Mouse (Mus musculus) erythroblast, adult 5-6 weeks (primary cell): Measurements from ENCODE around the gene Tff2. TPM values are rescaled to one million over a fixed set of nuclear protein-coding genes. Genes with fewer than 3 reads are reported as not detected.

Experiments
- total RNA-seq, 2 experiments: library from RNA; stranded (forward) in 1 of 2; stranded (reverse) in 1 of 2; fragments of 150-400 nt in 1 of 2; fragments of 200-764, 138-1000 nt in 1 of 2; gene quantifications; 2 replicates each; pipeline versions ENCODE4 v1.2.3 to v1.2.4; 2015 to 2017; ENCODE audit warnings: low replicate concordance in 2 of 2

The Tff2 gene
- total RNA-seq, 2 experiments from 2014 or later, result not detected

Other genes starting within 250 kb of the Tff2 start
- not detected in 2 replicates for gene Glp1r, start 242.5 kb downstream of the Tff2 start, total RNA-seq (2015; ENCODE audit: low replicate concordance)
- not detected in 2 replicates for gene Glp1r, start 242.5 kb downstream of the Tff2 start, total RNA-seq (2017; ENCODE audit: low replicate concordance)
- gene Umodl1, start 189.6 kb downstream of the Tff2 start, total RNA-seq (2015; ENCODE audit: low replicate concordance), result not detected in 2 replicates
- not detected in 2 replicates for gene Umodl1, start 189.6 kb downstream of the Tff2 start, total RNA-seq (2017; ENCODE audit: low replicate concordance)
- 2.9 and 3.1 TPM in 2 replicates for gene Abcg1, start 86.6 kb downstream of the Tff2 start, total RNA-seq (2015; ENCODE audit: low replicate concordance)
- gene Abcg1, start 86.6 kb downstream of the Tff2 start, total RNA-seq (2017; ENCODE audit: low replicate concordance), result 3.3 and 5.5 TPM in 2 replicates
- not detected in 2 replicates for gene Tff3, start 14.6 kb downstream of the Tff2 start, total RNA-seq (2015; ENCODE audit: low replicate concordance)
- not detected in 2 replicates for gene Tff3, start 14.6 kb downstream of the Tff2 start, total RNA-seq (2017; ENCODE audit: low replicate concordance)
- not detected in 2 replicates for gene Tff1, start 21.0 kb upstream of the Tff2 start, total RNA-seq (2015; ENCODE audit: low replicate concordance)
- gene Tff1, start 21.0 kb upstream of the Tff2 start, total RNA-seq (2017; ENCODE audit: low replicate concordance), result not detected in 2 replicates
- gene Tmprss3, start 54.7 kb upstream of the Tff2 start, total RNA-seq (2015; ENCODE audit: low replicate concordance), result not detected in 2 replicates
- not detected in 2 replicates for gene Tmprss3, start 54.7 kb upstream of the Tff2 start, total RNA-seq (2017; ENCODE audit: low replicate concordance)
- gene Ubash3a, start 63.6 kb upstream of the Tff2 start, total RNA-seq (2015; ENCODE audit: low replicate concordance), result 6.7 and 27.5 TPM in 2 replicates
- gene Ubash3a, start 63.6 kb upstream of the Tff2 start, total RNA-seq (2017; ENCODE audit: low replicate concordance), result 6.3 and 9.6 TPM in 2 replicates
- gene Rsph1, start 133.1 kb upstream of the Tff2 start, total RNA-seq (2015; ENCODE audit: low replicate concordance), result not detected in 2 replicates
- not detected in 2 replicates for gene Rsph1, start 133.1 kb upstream of the Tff2 start, total RNA-seq (2017; ENCODE audit: low replicate concordance)
- 0.58 and 2.7 TPM in 2 replicates for gene Slc37a1, start 142.5 kb upstream of the Tff2 start, total RNA-seq (2015; ENCODE audit: low replicate concordance)
- 1.1 and 7.0 TPM in 2 replicates for gene Slc37a1, start 142.5 kb upstream of the Tff2 start, total RNA-seq (2017; ENCODE audit: low replicate concordance)
- not detected in 2 replicates for gene Pde9a, start 241.9 kb upstream of the Tff2 start, total RNA-seq (2015; ENCODE audit: low replicate concordance)
- gene Pde9a, start 241.9 kb upstream of the Tff2 start, total RNA-seq (2017; ENCODE audit: low replicate concordance), result not detected in 2 replicates